Mouse (Mus musculus) kidney, embryonic 15.5 days (tissue): ENCODE measurements around the gene Abcc5. TPM values are rescaled to one million over a fixed set of nuclear protein-coding genes. Genes with fewer than 3 reads are reported as not detected.

Experiments
- polyA plus RNA-seq: library from polyadenylated mRNA; unstranded; fragments of >200 nt; fragmentation: Nextera tagmentation; extraction: Ambion mirVana; gene quantifications from 2 replicates; pipeline ENCODE4 v1.2.1, GENCODE M21; 2015

Abcc5 gene
- polyA plus RNA-seq, 1 experiment from 2014 or later, result 63.1 TPM

Other genes with a start within 250 kb of the Abcc5 start
- gene Map6d1, start 185.0 kb downstream of the Abcc5 start, polyA plus RNA-seq, result 0.74 and 0.85 TPM in 2 replicates
- gene Parl, start 124.0 kb downstream of the Abcc5 start, polyA plus RNA-seq, result 87.8 and 99.9 TPM in 2 replicates
- not detected in 2 replicates for gene Cyp2ab1, start 101.0 kb downstream of the Abcc5 start, polyA plus RNA-seq
- 108 and 121 TPM in 2 replicates for gene Eif2b5, start 72.4 kb upstream of the Abcc5 start, polyA plus RNA-seq
- gene Dvl3, start 90.6 kb upstream of the Abcc5 start, polyA plus RNA-seq, result 25.0 and 27.9 TPM in 2 replicates
- 633 and 651 TPM in 2 replicates for gene Ap2m1, start 109.1 kb upstream of the Abcc5 start, polyA plus RNA-seq
- gene Abcf3, start 122.2 kb upstream of the Abcc5 start, polyA plus RNA-seq, result 52.6 and 64.5 TPM in 2 replicates
- 1.6 and 1.7 TPM in 2 replicates for gene Vwa5b2, start 163.1 kb upstream of the Abcc5 start, polyA plus RNA-seq
- gene Eef1akmt4, start 185.2 kb upstream of the Abcc5 start, polyA plus RNA-seq, result 32.4 TPM in 2 replicates
- not detected in 2 replicates for gene Gm49333, start 185.2 kb upstream of the Abcc5 start, polyA plus RNA-seq
- 42.6 and 43.8 TPM in 2 replicates for gene Alg3, start 185.3 kb upstream of the Abcc5 start, polyA plus RNA-seq
- gene Camk2n2, start 194.9 kb upstream of the Abcc5 start, polyA plus RNA-seq, result 1.4 and 1.5 TPM in 2 replicates
- gene Ece2, start 203.4 kb upstream of the Abcc5 start, polyA plus RNA-seq, result 4.0 TPM in 2 replicates
- gene Psmd2, start 225.3 kb upstream of the Abcc5 start, polyA plus RNA-seq, result 330 and 353 TPM in 2 replicates
- 187 and 208 TPM in 2 replicates for gene Eif4g1, start 241.9 kb upstream of the Abcc5 start, polyA plus RNA-seq